Mouse (Mus musculus): ENCODE results near the gene Tyk2.

Gene Tyk2

DNA sequence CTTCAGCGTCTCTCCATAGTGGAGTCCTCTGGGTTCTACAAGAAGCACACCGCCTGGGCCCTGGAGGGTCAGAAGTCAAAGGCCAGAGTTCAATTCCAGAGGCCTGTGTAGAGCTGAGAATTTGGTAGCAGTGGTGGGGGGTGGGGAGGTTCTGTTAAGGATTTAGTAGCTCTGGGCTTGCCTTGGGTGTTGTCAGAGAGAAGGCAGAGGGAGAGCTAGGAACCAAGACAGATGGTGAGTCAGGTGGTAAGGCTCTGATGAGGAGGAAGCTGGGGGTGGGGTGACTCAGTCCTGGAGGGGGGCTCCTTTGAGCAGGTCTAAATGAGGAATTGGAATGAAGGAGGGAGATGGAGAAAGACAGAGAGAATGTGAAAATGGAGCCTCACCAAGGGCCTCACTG lies 68.1 kb downstream of the Tyk2 start:
- peak in 1 of 2 experiments; percentile 82 for DNase-seq (ENCODE audit: low spot score in 2 of 2)
